Mouse (Mus musculus) hematopoietic stem cell, adult 5-6 weeks (primary cell): ENCODE data around the gene Pbxip1. TPM values are rescaled to one million over a fixed set of nuclear protein-coding genes. Genes with fewer than 3 reads are reported as not detected.
"Not testable (repeated sequence)": the region's sequence is repeated elsewhere in the genome, so short reads cannot be mapped to it uniquely, and the experiment has no call there.

Source experiments
- ATAC-seq, 2 experiments: fragments of 125-278 bp in 1 of 2; replicated peaks in 1 of 2; 2 replicates each; pipeline ENCODE4 v1.8.0; 2016 to 2017; ENCODE audit warnings: inconsistent platforms in 2 of 2, mild to moderate bottlenecking in 2 of 2, moderate number of reproducible peaks in 2 of 2, low read depth in 1 of 2, moderate TSS enrichment in 1 of 2; ENCODE audit not compliant: low FRiP score in 2 of 2, poor library complexity in 2 of 2, severe bottlenecking in 2 of 2, insufficient read depth in 1 of 2, low TSS enrichment in 1 of 2
- total RNA-seq: library from RNA; stranded (forward); fragments of 172-1452, 232-1000 nt; gene quantifications from 2 replicates; pipeline ENCODE4 v1.2.3, GENCODE M21; 2017

The Pbxip1 gene
- total RNA-seq, 1 experiment from 2014 or later, result 26.7 TPM

- no peak for ATAC-seq
Measured at GRCm38 (mm10) chr3:89422556-89423205, 13.8 kb upstream of the Pbxip1 start.

GRCm38 (mm10) chr3:89424416-89425140 is 11.9 kb upstream of the Pbxip1 start:
- ATAC-seq, result no peak

GRCm38 (mm10) chr3:89425141-89425525 is 11.4 kb upstream of the Pbxip1 start:
- no peak for ATAC-seq

- no peak for ATAC-seq
Measured at GRCm38 (mm10) chr3:89425876-89426275, 10.6 kb upstream of the Pbxip1 start.

- ATAC-seq, result not testable (repeated sequence)
Measured at GRCm38 (mm10) chr3:89429021-89429420, 7.5 kb upstream of the Pbxip1 start.

GRCm38 (mm10) chr3:89430171-89431159 is 6.0 kb upstream of the Pbxip1 start, which contains the start of gene Pygo2:
Gene Pygo2 (plus strand): TSS chr3:89430214.
- peak; percentile 93 to 96 for ATAC-seq

GRCm38 (mm10) chr3:89432606-89433005 is 3.9 kb upstream of the Pbxip1 start:
- no peak for ATAC-seq

- no peak for ATAC-seq
Measured at GRCm38 (mm10) chr3:89434532-89434931, 2.0 kb upstream of the Pbxip1 start.

GRCm38 (mm10) chr3:89435041-89435440 is 1.5 kb upstream of the Pbxip1 start:
- ATAC-seq, result no peak

GRCm38 (mm10) chr3:89437269-89437668 is 763 bp downstream of the Pbxip1 start:
- peak; percentile 57 to 69 for ATAC-seq

GRCm38 (mm10) chr3:89440691-89441090 is 4.2 kb downstream of the Pbxip1 start:
- ATAC-seq, result no peak

- ATAC-seq, result peak; percentile 70 to 75
Measured at GRCm38 (mm10) chr3:89448720-89449537, 12.4 kb downstream of the Pbxip1 start.

- peak; percentile 67 to 70 for ATAC-seq
Measured at GRCm38 (mm10) chr3:89449541-89449940, 13.0 kb downstream of the Pbxip1 start.

GRCm38 (mm10) chr3:89451916-89452315 is 15.4 kb downstream of the Pbxip1 start:
- no peak for ATAC-seq

GRCm38 (mm10) chr3:89454401-89455177 is 18.1 kb downstream of the Pbxip1 start, which contains the start of gene Pmvk:
Gene Pmvk (plus strand): TSS chr3:89454541.
- ATAC-seq, result no peak

- no peak for ATAC-seq
Measured at GRCm38 (mm10) chr3:89455786-89456285, 19.3 kb downstream of the Pbxip1 start.
